Mouse (Mus musculus) limb, embryonic 14.5 days (tissue): Measurements from ENCODE around the gene Tanc1. TPM values are rescaled to one million over a fixed set of nuclear protein-coding genes. Genes with fewer than 3 reads are reported as not detected.

ENCODE experiments used
- ATAC-seq: fragments of 200-750 bp; cut with Nextera tagmentation; 2 replicates; pipeline ENCODE4 v1.8.0; 2017; ENCODE audit warnings: low read depth, moderate number of reproducible peaks, moderate TSS enrichment; ENCODE audit not compliant: low FRiP score
- DNase-seq: peaks from one replicate; pipeline ENCODE4 v3.0.0-alpha.2; 2015; ENCODE audit warnings: low spot score
- H3K27ac ChIP-seq: fragments of 300-500 bp; sonication (generic); replicated peaks from 2 replicates; pipeline ENCODE4 v1.5.1; 2014; ENCODE audit warnings: low read depth, mild to moderate bottlenecking, low read length, moderate library complexity, mixed read lengths
- H3K27me3 ChIP-seq: fragments of 300-500 bp; sonication (generic); 2 replicates; pipeline ENCODE4 v1.6.1; 2014; ENCODE audit warnings: low read length, mixed read lengths; ENCODE audit not compliant: control insufficient read depth, insufficient read depth
- H3K36me3 ChIP-seq: fragments of 300-500 bp; sonication (generic); 2 replicates; pipeline ENCODE4 v1.6.1; 2014; ENCODE audit warnings: mild to moderate bottlenecking, low read length, moderate library complexity, mixed read lengths; ENCODE audit not compliant: control insufficient read depth, insufficient read depth
- H3K4me1 ChIP-seq: fragments of 300-500 bp; sonication (generic); 2 replicates; pipeline ENCODE4 v1.6.1; 2014; ENCODE audit warnings: antibody characterized with exemption, low read length, mixed read lengths; ENCODE audit not compliant: control insufficient read depth, insufficient read depth
- H3K4me2 ChIP-seq: fragments of 300-500 bp; sonication (generic); replicated peaks from 2 replicates; pipeline ENCODE4 v1.6.1; 2014; ENCODE audit warnings: low read depth, mild to moderate bottlenecking, low read length, moderate library complexity; ENCODE audit not compliant: severe bottlenecking
- H3K4me3 ChIP-seq: fragments of 300-500 bp; sonication (generic); replicated peaks from 2 replicates; pipeline ENCODE4 v1.5.1; 2014; ENCODE audit warnings: low read length
- H3K9ac ChIP-seq: fragments of 300-500 bp; sonication (generic); 2 replicates; pipeline ENCODE4 v1.6.1; 2014; ENCODE audit warnings: mild to moderate bottlenecking, low read depth, low read length, moderate library complexity; ENCODE audit not compliant: severe bottlenecking
- H3K9me3 ChIP-seq: fragments of 300-500 bp; sonication (generic); 2 replicates; pipeline ENCODE4 v1.6.1; 2016; ENCODE audit warnings: low read length; ENCODE audit not compliant: control insufficient read depth
- POLR2A ChIP-seq: fragments of 200-500 bp; IDR thresholded peaks from 2 replicates; pipeline ENCODE4 v1.8.0; 2012; ENCODE audit warnings: inconsistent platforms, mild to moderate bottlenecking, moderate library complexity, borderline replicate concordance; ENCODE audit not compliant: insufficient read depth, insufficient read length; ENCODE audit errors: extremely low read depth
- WGBS: fragments of 180-500 bp; shearing (Covaris S2); extraction: QIAGEN DNeasy Blood & Tissue Kit; methylation state at CpG from one replicate; pipeline ENCODE4 v1.1.7; 2014; 5-methylcytosine and 5-hydroxymethylcytosine counted together
- polyA plus RNA-seq, 2 experiments: library from polyadenylated mRNA; depleted of rRNA in 1 of 2; stranded (reverse) in 1 of 2; unstranded in 1 of 2; fragments of >200 nt; fragmentation: Nextera tagmentation in 1 of 2; extraction: Ambion mirVana in 1 of 2; gene quantifications; 2 replicates each; pipeline versions ENCODE4 v1.2.1 to v1.2.3; 2012 to 2014

The Tanc1 gene
- polyA plus RNA-seq, 2 experiments = 24.1 to 35.3 TPM

- H3K4me2 ChIP-seq = no peak overlapping the region
- ATAC-seq = no peak
- WGBS = 72% methylated on average over 8 of the region's 8 CpGs
- no peaks in the 10 kb centered on the region for H3K36me3 ChIP-seq
- H3K4me3 ChIP-seq = no peak overlapping the region
- TF ChIP-seq POLR2A = no peak
- no peaks in the 10 kb centered on the region for H3K9me3 ChIP-seq
- peaks cover 35% of the 10 kb centered on the region for H3K4me1 ChIP-seq
- no peak overlapping the region for H3K9ac ChIP-seq
- H3K27me3 ChIP-seq = no peaks in the 10 kb centered on the region
- DNase-seq = no peak
- H3K27ac ChIP-seq = no peak overlapping the region
Observed at GRCm38 (mm10) chr2:59596545-59596944, 15.3 kb upstream of the Tanc1 start.

DNA sequence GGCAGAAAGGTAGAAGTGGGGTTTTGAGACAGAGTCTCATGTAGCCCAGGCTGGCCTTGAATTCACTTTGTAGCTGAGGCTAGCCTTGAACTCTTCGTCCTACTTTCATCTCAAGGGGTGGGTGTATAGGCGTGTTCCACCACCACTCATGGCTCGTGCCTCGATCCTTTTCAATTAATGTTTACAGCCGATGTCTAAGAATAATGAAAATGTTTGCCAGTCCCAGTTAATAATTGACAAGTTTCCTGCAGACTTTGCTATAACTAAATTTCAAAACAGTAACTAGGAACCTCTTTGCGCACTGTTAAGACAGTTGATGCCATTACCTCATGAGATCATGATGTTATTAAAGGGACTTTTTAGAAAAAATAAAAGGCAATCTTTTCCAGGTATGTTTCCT is 13.6 kb upstream of the Tanc1 start:
- 56% methylated on average over 6 of the region's 6 CpGs for WGBS
- Histone ChIP-seq H3K27me3 (no peaks in the 10 kb centered on the region), H3K27ac (0 out of 2 replicates have a peak overlapping the region, but pooled peaks have one; percentile 75), H3K9ac (no peak overlapping the region), H3K36me3 (no peaks in the 10 kb centered on the region), H3K4me1 (peaks cover 35% of the 10 kb centered on the region), H3K4me3 (no peak overlapping the region), H3K4me2 (no peak overlapping the region), H3K9me3 (no peaks in the 10 kb centered on the region)
- DNase-seq (no peak), ATAC-seq (no peak)
- no peak for TF ChIP-seq POLR2A

- H3K4me3 ChIP-seq = no peak overlapping the region
- WGBS = 6% methylated on average over 4 of the region's 4 CpGs
- ATAC-seq (no peak), DNase-seq (no peak)
- H3K4me1 ChIP-seq = peaks cover 34% of the 10 kb centered on the region
- H3K27me3 ChIP-seq = no peaks in the 10 kb centered on the region
- H3K9me3 ChIP-seq = no peaks in the 10 kb centered on the region
- no peak for TF ChIP-seq POLR2A
- no peaks in the 10 kb centered on the region for H3K36me3 ChIP-seq
- peak overlapping the region; percentile 75 for H3K27ac ChIP-seq
- H3K9ac ChIP-seq = no peak overlapping the region
- peak overlapping the region; percentile 44; the same call in 1 of the 2 replicates for H3K4me2 ChIP-seq
Observed at GRCm38 (mm10) chr2:59598894-59599293, 12.9 kb upstream of the Tanc1 start.

DNA sequence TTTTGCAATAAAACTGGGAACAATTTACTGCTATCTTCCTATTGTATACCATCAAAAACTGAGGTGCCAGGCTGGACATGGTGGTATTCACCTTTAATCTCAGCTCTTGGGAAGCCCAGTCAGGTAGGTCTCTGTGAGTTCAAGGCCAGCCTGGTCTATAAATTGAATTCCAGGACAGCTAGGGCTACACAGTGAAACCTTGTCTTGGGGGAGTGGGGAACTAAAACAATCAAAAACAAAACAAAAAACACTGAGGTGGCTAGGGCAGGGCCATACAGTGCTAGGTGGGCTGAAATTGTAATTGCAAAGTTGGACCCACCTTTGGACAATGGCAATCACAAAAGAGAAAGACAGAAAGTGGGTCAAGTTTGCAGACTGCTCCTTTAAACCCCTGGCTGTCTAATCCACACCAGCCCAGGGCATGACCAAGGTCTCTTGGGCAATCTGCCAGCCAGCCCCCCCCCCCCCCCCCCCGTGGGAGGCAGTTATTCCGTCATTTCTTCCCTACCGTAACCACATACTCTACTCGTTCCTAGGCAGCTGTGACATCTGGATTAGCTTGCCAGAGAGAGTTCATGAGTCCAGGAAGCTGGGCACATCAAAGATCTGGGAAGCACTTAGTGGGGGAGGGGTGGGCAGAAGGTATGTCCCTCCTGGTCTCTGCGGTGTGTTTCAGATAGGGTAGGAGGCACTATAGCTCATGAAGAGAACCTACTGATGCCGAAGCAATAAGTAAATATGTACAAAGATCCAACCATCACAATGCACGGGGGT is 12.3 kb upstream of the Tanc1 start:
- Histone ChIP-seq H3K27me3 (no peaks in the 10 kb centered on the region), H3K9me3 (no peaks in the 10 kb centered on the region), H3K27ac (peak overlapping the region; percentile 75), H3K9ac (no peak overlapping the region), H3K36me3 (no peaks in the 10 kb centered on the region), H3K4me2 (peak overlapping the region; percentile 44), H3K4me3 (0 out of 2 replicates have a peak overlapping the region, but pooled peaks have one; percentile 3), H3K4me1 (peaks cover 30% of the 10 kb centered on the region)
- DNase-seq = peak; percentile 83
- WGBS = 8% methylated on average over 7 of the region's 7 CpGs
- peak; percentile 87 for ATAC-seq
- TF ChIP-seq POLR2A = no peak

DNA sequence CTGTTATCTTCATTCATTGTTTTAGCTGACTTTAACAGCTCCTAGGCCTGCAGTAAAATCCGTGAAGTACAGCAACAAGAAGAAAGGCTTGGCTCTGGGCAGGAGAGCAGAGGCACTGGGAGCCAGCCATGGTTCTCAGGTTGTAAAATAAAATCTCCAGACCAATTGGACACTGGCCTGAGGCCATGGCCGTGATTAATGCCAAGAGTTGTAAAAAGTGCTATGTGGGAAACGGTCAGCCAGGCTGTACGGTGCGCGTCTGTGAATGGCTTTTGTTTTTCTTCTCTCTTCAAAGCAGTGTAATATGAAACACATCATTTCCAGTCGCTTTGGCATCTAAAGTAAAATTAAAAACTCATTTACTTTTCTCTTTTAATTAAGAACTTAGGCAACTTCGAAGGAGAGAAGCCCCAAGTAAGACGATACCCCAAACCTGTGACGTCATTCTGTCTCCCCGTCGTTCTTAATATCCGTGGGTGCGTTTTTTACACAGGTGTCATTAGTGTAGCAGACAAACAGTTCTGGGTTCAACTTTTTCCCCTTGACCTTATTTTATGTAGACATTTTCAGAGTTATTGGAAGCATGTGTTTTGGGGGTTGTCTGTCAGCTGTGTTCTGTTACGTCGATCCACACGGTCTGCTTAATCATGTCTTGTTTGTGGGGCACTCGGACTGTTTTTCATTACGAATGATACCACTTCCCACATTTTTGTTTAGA is 11.6 kb upstream of the Tanc1 start:
- TF ChIP-seq POLR2A = no peak
- Histone ChIP-seq H3K4me3 (0 out of 2 replicates have a peak overlapping the region, but pooled peaks have one; percentile 3), H3K27ac (peak overlapping the region; percentile 75), H3K4me2 (peak overlapping the region; percentile 44), H3K36me3 (no peaks in the 10 kb centered on the region), H3K4me1 (peaks cover 30% of the 10 kb centered on the region), H3K9me3 (no peaks in the 10 kb centered on the region), H3K27me3 (no peaks in the 10 kb centered on the region), H3K9ac (no peak overlapping the region)
- WGBS = 7% methylated on average over 19 of the region's 19 CpGs
- DNase-seq (peak; percentile 95), ATAC-seq (peak; percentile 88)
